Mouse (Mus musculus): ENCODE measurements at regions not wholly inside any gene's neighbourhood (a gene's known extent, or its start where the extent isn't known, plus 50 kb on each side); places are given as distances from the start of the nearest gene placed in this dataset.

- TF ChIP-seq CTCF (conservative IDR thresholded peaks at IDR 0.05; ENCODE audit: low read length) (no peak), NANOG (IDR thresholded peaks at IDR 0.05; ENCODE audit: borderline replicate concordance, low read length) (no peak), POU5F1 (IDR thresholded peaks at IDR 0.05; ENCODE audit: borderline replicate concordance, low read length) (no peak)
Measured at GRCm38 (mm10) chr9:13919739-13920410, 92.4 kb downstream of the Fam76b start.
